Mouse (Mus musculus) CH12.LX (cell line): ENCODE measurements around the gene Ppp1r3c. TPM values are rescaled to one million over a fixed set of nuclear protein-coding genes. Genes with fewer than 3 reads are reported as not detected.

ENCODE experiments used
- DNase-seq: peaks from one replicate; pipeline ENCODE4 v3.0.0-alpha.2; 2013; ENCODE audit errors: extremely low read depth
- H3K27ac ChIP-seq: 2 replicates; pipeline ENCODE4 v1.5.1; 2012; ENCODE audit warnings: low read depth, mild to moderate bottlenecking, control low read depth, moderate library complexity; ENCODE audit not compliant: insufficient read depth
- H3K27me3 ChIP-seq: replicated peaks from 2 replicates; pipeline ENCODE3; 2012; ENCODE audit warnings: inconsistent platforms
- H3K36me3 ChIP-seq, 2 experiments: replicated peaks in 1 of 2; 2 replicates each; pipeline versions ENCODE3 to v1.6.1; 2012; ENCODE audit warnings: inconsistent platforms in 1 of 2, low read length in 1 of 2, mild to moderate bottlenecking in 1 of 2, mixed read lengths in 1 of 2, moderate library complexity in 1 of 2; ENCODE audit not compliant: control insufficient read depth in 1 of 2, insufficient read depth in 1 of 2
- H3K4me1 ChIP-seq, 2 experiments: 2 replicates each; pipeline ENCODE4 v1.6.1; 2012; ENCODE audit warnings: inconsistent platforms in 1 of 2, moderate library complexity in 1 of 2; ENCODE audit not compliant: insufficient read depth in 2 of 2, control insufficient read depth in 1 of 2
- H3K4me2 ChIP-seq: 2 replicates; pipeline ENCODE4 v1.6.1; 2012; ENCODE audit warnings: low read depth, mild to moderate bottlenecking, control low read depth; ENCODE audit not compliant: poor library complexity, insufficient read depth, severe bottlenecking
- H3K4me3 ChIP-seq, 3 experiments: fragments of 150-350 bp in 1 of 3; sonication (generic) in 1 of 3; replicated peaks in 1 of 3; 2 replicates each; pipeline versions ENCODE3 to v1.5.1; 2011 to 2012; ENCODE audit warnings: low read depth in 2 of 3, low read length in 2 of 3, mild to moderate bottlenecking in 2 of 3, moderate library complexity in 2 of 3, control low read depth in 1 of 3, improper control_type of control experiment in 1 of 3, inconsistent platforms in 1 of 3, mixed read lengths in 1 of 3; ENCODE audit not compliant: poor library complexity in 1 of 3
- H3K79me2 ChIP-seq: replicated peaks from 2 replicates; pipeline ENCODE4 v1.6.1; 2012; ENCODE audit warnings: mild to moderate bottlenecking, moderate library complexity; ENCODE audit not compliant: control insufficient read depth, poor library complexity, insufficient read depth, severe bottlenecking; ENCODE audit errors: extremely low read depth
- H3K9ac ChIP-seq: 2 replicates; pipeline ENCODE4 v1.6.1; 2012; ENCODE audit warnings: low read depth, mild to moderate bottlenecking, control low read depth, moderate library complexity; ENCODE audit not compliant: insufficient read depth
- H3K9me3 ChIP-seq: replicated peaks from 2 replicates; pipeline ENCODE3; 2012; ENCODE audit warnings: low read length, inconsistent platforms, mixed read lengths
- CHD1 ChIP-seq: IDR thresholded peaks from 2 replicates; pipeline ENCODE4 v1.6.1; 2012; ENCODE audit warnings: low read depth, low read length, improper control_type of control experiment, inconsistent platforms
- CTCF ChIP-seq, 2 experiments: IDR thresholded peaks in 1 of 2; conservative IDR thresholded peaks in 1 of 2; 2 replicates each; pipeline ENCODE4 v1.5.1; 2011 to 2012; ENCODE audit warnings: low read depth in 2 of 2, low read length in 2 of 2, improper control_type of control experiment in 1 of 2, inconsistent platforms in 1 of 2, mild to moderate bottlenecking in 1 of 2, moderate library complexity in 1 of 2
- HCFC1 ChIP-seq: IDR thresholded peaks from 2 replicates; pipeline ENCODE4 v1.6.1; 2012; ENCODE audit warnings: low read depth, mild to moderate bottlenecking, inconsistent platforms, low read length, improper control_type of control experiment
- JUND ChIP-seq: conservative IDR thresholded peaks from 2 replicates; pipeline ENCODE4 v1.6.1; 2011; ENCODE audit warnings: low read depth, low read length, improper control_type of control experiment
- MAZ ChIP-seq: IDR thresholded peaks from 2 replicates; pipeline ENCODE4 v1.6.1; 2012; ENCODE audit warnings: low read depth, mild to moderate bottlenecking, inconsistent platforms, low read length, improper control_type of control experiment, moderate library complexity
- NELFE ChIP-seq: IDR thresholded peaks from 2 replicates; pipeline ENCODE4 v1.6.1; 2011; ENCODE audit warnings: low read depth, low read length, improper control_type of control experiment
- NRF1 ChIP-seq: IDR thresholded peaks from 2 replicates; pipeline ENCODE4 v1.6.1; 2014; ENCODE audit warnings: low read depth, mild to moderate bottlenecking, inconsistent platforms, low read length, improper control_type of control experiment, moderate library complexity
- PAX5 ChIP-seq: IDR thresholded peaks from 2 replicates; pipeline ENCODE4 v1.6.1; 2012; ENCODE audit warnings: low read length, inconsistent platforms, mixed read lengths
- RAD21 ChIP-seq: IDR thresholded peaks from 2 replicates; pipeline ENCODE4 v1.6.1; 2011; ENCODE audit warnings: low read depth, mild to moderate bottlenecking, low read length, improper control_type of control experiment, moderate library complexity
- RCOR1 ChIP-seq: conservative IDR thresholded peaks from 2 replicates; pipeline ENCODE4 v1.6.1; 2012; ENCODE audit warnings: low read depth, mild to moderate bottlenecking, inconsistent platforms, low read length, improper control_type of control experiment
- SMC3 ChIP-seq: IDR thresholded peaks from 2 replicates; pipeline ENCODE4 v1.6.1; 2011; ENCODE audit warnings: low read depth, low read length, improper control_type of control experiment
- TCF12 ChIP-seq: IDR thresholded peaks from 2 replicates; pipeline ENCODE4 v1.6.1; 2014; ENCODE audit warnings: low read depth, mild to moderate bottlenecking, inconsistent platforms, low read length, improper control_type of control experiment
- ZC3H11A ChIP-seq: IDR thresholded peaks from 2 replicates; pipeline ENCODE4 v1.6.1; 2012; ENCODE audit warnings: low read depth, mild to moderate bottlenecking, inconsistent platforms, low read length, improper control_type of control experiment
- ZKSCAN1 ChIP-seq: IDR thresholded peaks from 2 replicates; pipeline ENCODE4 v1.6.1; 2012; ENCODE audit warnings: low read depth, inconsistent platforms, low read length, improper control_type of control experiment, borderline replicate concordance
- ZMIZ1 ChIP-seq: IDR thresholded peaks from 2 replicates; pipeline ENCODE4 v1.6.1; 2012; ENCODE audit warnings: low read depth, mild to moderate bottlenecking, inconsistent platforms, low read length, improper control_type of control experiment
- ZNF384 ChIP-seq: IDR thresholded peaks from 2 replicates; pipeline ENCODE4 v1.6.1; 2012; ENCODE audit warnings: low read depth, low read length, improper control_type of control experiment, inconsistent platforms
- dilution Hi-C: fragments of 300-500 bp; cut with MboI; formaldehyde crosslinking; loops from 2 replicates; pipeline ENCODE4 v1.14.3; 2020; ENCODE audit warnings: low sequenced_read_pairs; ENCODE audit not compliant: extremely low pct_unique_long_range_greater_than_20kb, extremely low pct_ligation_motif_present
- in situ Hi-C: fragments of 300-500 bp; cut with MboI; formaldehyde crosslinking; loops from 3 replicates; pipeline ENCODE4 v1.14.3; 2019; ENCODE audit warnings: low sequenced_read_pairs, low pct_ligation_motif_present, low pct_unique_long_range_greater_than_20kb, mixed read lengths
- polyA plus RNA-seq: library from polyadenylated mRNA; unstranded; fragments of >175 nt; gene quantifications from 2 replicates; pipeline ENCODE4 v1.2.1, GENCODE M21; 2012; ENCODE audit warnings: low read depth; ENCODE audit not compliant: insufficient read length
- total RNA-seq, 2 experiments: library from RNA; depleted of rRNA; stranded (reverse); fragments of 300-350 nt in 1 of 2; fragments of >200 nt in 1 of 2; gene quantifications; 2 replicates each; pipeline ENCODE4 v1.2.3; 2012 to 2014

Gene Ppp1r3c
- total and polyA plus RNA-seq, 3 experiments: not detected

DNA sequence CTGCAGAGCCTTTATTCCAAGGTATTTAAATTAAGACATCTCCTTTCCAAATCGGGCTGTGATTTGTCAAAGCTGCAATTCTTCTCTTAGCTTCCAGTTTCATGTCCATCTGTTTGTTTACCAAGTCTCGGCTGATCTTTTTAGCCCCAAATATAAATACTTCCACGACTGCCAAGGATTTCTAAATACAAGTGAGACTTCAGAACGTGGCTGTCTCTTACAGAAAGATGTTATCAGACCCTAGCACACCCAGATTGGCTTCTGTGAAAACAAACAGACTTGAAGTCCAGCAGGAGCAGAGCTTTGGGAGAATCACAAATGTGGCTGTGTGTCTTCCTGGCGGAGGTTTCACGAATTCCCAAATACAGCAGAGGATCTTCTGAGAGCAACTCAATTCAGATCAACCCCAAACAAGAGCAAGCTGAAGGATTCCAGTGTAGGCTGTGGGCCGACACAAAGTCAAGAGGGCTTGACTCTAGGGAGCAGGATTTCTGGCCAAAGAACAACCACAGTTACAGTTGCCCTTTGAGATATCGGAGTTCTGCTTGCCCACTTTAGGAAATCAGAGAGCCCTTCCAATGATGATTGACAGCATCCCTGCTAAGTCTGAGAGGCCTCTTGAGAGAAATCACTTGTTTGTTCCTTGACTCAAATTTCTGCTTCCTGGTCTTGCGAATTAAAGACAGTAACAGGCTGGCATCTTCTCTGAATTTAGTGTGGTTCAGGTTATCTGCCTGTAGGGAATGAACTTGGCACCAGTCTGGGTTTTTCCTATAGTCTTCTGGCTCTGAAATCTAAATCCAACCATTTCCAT lies 34.4 kb downstream of the Ppp1r3c start:
- H3K79me2 ChIP-seq: no peaks in the 10 kb centered on the region
- H3K9ac ChIP-seq: no peak overlapping the region
- H3K4me3 ChIP-seq: no peak overlapping the region
- 0 out of 4 replicates have a peak, but pooled peaks cover 0 to 2% of the 10 kb centered on the region in 2 experiments for H3K4me1 ChIP-seq
- no peak overlapping the region for H3K4me2 ChIP-seq
- no peaks in the 10 kb centered on the region for H3K27me3 ChIP-seq
- H3K36me3 ChIP-seq: no peaks in the 10 kb centered on the region
- peaks cover 5% of the 10 kb centered on the region for H3K9me3 ChIP-seq
- TF ChIP-seq ZC3H11A (no peak), JUND (no peak)
- dilution Hi-C loops (no loop called here), in situ Hi-C loops (no loop called here)
- no peak overlapping the region for H3K27ac ChIP-seq
- DNase-seq: no peak

DNA sequence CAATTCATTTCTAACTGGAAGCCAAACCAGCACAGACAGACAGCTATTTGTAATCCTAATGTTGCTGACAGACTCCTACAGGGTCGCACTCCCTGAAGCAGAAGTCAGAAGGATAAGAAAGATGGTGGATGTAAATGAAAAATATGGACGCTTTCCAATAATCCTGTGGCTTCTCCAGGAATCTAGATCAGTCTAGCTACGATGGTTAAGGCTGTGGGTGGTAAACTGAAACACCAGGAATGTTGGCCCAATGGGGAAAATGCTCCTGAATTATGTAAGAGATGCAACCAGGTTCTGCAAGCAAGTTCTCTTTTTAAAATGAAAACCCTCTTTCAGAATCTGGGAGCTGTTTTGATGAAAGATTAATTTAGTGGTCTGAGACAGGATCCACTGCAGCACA lies 35.1 kb downstream of the Ppp1r3c start:
- Histone ChIP-seq H3K4me1 (0 out of 4 replicates have a peak, but pooled peaks cover 0 to 2% of the 10 kb centered on the region in 2 experiments), H3K4me2 (no peak overlapping the region), H3K36me3 (no peaks in the 10 kb centered on the region), H3K27ac (no peak overlapping the region), H3K9ac (no peak overlapping the region), H3K79me2 (no peaks in the 10 kb centered on the region), H3K9me3 (peaks cover 5% of the 10 kb centered on the region), H3K4me3 (no peak overlapping the region), H3K27me3 (no peaks in the 10 kb centered on the region)
- dilution Hi-C loops: no loop called here
- in situ Hi-C loops: no loop called here
- DNase-seq: no peak
- TF ChIP-seq ZNF384 (no peak), SMC3 (no peak), PAX5 (no peak), ZC3H11A (no peak), TCF12 (no peak), RAD21 (no peak), ZMIZ1 (no peak), RCOR1 (no peak), ZKSCAN1 (no peak), HCFC1 (no peak), NELFE (no peak), CTCF (conservative IDR thresholded peaks at IDR 0.05 in 1 of 2, IDR thresholded peaks at IDR 0.05 in 1 of 2; ENCODE audit: low read depth in 2 of 2, low read length in 2 of 2) (no peak), CHD1 (no peak), MAZ (no peak), NRF1 (no peak)
